Mouse (Mus musculus) intestine, postnatal 0 days (tissue): Measurements from ENCODE around the gene Itga2b. TPM values are rescaled to one million over a fixed set of nuclear protein-coding genes. Genes with fewer than 3 reads are reported as not detected.

Experiments used
- ATAC-seq: fragments of 200-750 bp; cut with Nextera tagmentation; 2 replicates; pipeline ENCODE4 v1.8.0; 2017; ENCODE audit warnings: mild to moderate bottlenecking, moderate TSS enrichment, moderate library complexity
- H3K27ac ChIP-seq: fragments of 300-500 bp; sonication (generic); 2 replicates; pipeline ENCODE4 v1.5.1; 2014; ENCODE audit warnings: mild to moderate bottlenecking, low read depth, low read length, moderate library complexity
- H3K27me3 ChIP-seq: fragments of 300-500 bp; sonication (generic); replicated peaks from 2 replicates; pipeline ENCODE4 v1.6.1; 2014; ENCODE audit warnings: low read length, mixed read lengths; ENCODE audit not compliant: control insufficient read depth, insufficient read depth
- H3K36me3 ChIP-seq: fragments of 300-500 bp; sonication (generic); 2 replicates; pipeline ENCODE4 v1.6.1; 2014; ENCODE audit warnings: mild to moderate bottlenecking, moderate library complexity; ENCODE audit not compliant: control insufficient read depth, insufficient read depth
- H3K4me1 ChIP-seq: fragments of 300-500 bp; sonication (generic); replicated peaks from 2 replicates; pipeline ENCODE4 v1.6.1; 2014; ENCODE audit warnings: antibody characterized with exemption, low read length, mixed read lengths; ENCODE audit not compliant: control insufficient read depth, insufficient read depth
- H3K4me2 ChIP-seq: fragments of 300-500 bp; sonication (generic); replicated peaks from 2 replicates; pipeline ENCODE4 v1.6.1; 2014; ENCODE audit warnings: low read depth, mild to moderate bottlenecking, moderate library complexity
- H3K4me3 ChIP-seq: fragments of 300-500 bp; sonication (generic); 2 replicates; pipeline ENCODE4 v1.5.1; 2014; ENCODE audit warnings: low read depth, low read length
- H3K9ac ChIP-seq: fragments of 300-500 bp; sonication (generic); 2 replicates; pipeline ENCODE4 v1.6.1; 2014; ENCODE audit warnings: mild to moderate bottlenecking, low read depth, low read length
- H3K9me3 ChIP-seq: fragments of 300-500 bp; sonication (generic); 2 replicates; pipeline ENCODE4 v1.6.1; 2016; ENCODE audit warnings: mixed run types; ENCODE audit not compliant: control insufficient read depth
- CTCF ChIP-seq: sonication (generic); IDR thresholded peaks from 2 replicates; pipeline ENCODE4 v1.5.1; 2016; ENCODE audit warnings: low read depth, mild to moderate bottlenecking, control low read depth, antibody characterized with exemption, moderate library complexity
- WGBS: fragments of 180-500 bp; shearing (Covaris S2); extraction: QIAGEN DNeasy Blood & Tissue Kit; methylation state at CpG from one replicate; pipeline ENCODE4 v1.1.7; 2014; 5-methylcytosine and 5-hydroxymethylcytosine counted together
- polyA plus RNA-seq: library from polyadenylated mRNA; unstranded; fragments of >200 nt; fragmentation: Nextera tagmentation; extraction: Ambion mirVana; gene quantifications from 2 replicates; pipeline ENCODE4 v1.2.1, GENCODE M21; 2015

The Itga2b gene
- polyA plus RNA-seq, 1 experiment from 2014 or later = 2.5 TPM

DNA sequence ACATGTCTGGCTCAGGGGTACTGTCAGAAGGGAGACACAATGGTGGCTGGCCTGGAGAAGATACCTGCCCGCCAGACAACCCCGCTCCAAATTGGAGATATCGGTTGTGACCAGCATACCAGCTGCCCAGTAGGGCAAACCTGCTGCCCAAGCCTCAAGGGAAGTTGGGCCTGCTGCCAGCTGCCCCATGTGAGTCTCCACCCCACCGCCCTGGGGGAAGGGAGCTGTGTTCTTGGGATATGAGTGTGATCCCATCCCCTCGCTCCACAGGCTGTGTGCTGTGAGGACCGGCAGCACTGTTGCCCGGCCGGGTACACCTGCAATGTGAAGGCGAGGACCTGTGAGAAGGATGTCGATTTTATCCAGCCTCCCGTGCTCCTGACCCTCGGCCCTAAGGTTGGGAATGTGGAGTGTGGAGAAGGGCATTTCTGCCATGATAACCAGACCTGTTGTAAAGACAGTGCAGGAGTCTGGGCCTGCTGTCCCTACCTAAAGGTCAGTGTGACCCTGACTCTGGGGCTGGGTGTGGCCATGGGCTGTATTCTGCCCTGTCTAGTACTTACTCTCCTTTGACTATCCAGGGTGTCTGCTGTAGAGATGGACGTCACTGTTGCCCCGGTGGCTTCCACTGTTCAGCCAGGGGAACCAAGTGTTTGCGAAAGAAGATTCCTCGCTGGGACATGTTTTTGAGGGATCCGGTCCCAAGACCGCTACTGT is 34.0 kb downstream of the Itga2b start:
- no peak for TF ChIP-seq CTCF
- Histone ChIP-seq H3K27me3 (0 out of 2 replicates have a peak, but pooled peaks cover 11% of the 10 kb centered on the region), H3K4me3 (no peak overlapping the region), H3K36me3 (peaks cover 50% of the 10 kb centered on the region), H3K9me3 (no peaks in the 10 kb centered on the region), H3K4me1 (peaks cover 6% of the 10 kb centered on the region; the same call in 1 of the 2 replicates), H3K27ac (no peak overlapping the region), H3K4me2 (no peak overlapping the region), H3K9ac (no peak overlapping the region)
- 91% methylated on average over 18 of the region's 18 CpGs for WGBS
- ATAC-seq = no peak

DNA sequence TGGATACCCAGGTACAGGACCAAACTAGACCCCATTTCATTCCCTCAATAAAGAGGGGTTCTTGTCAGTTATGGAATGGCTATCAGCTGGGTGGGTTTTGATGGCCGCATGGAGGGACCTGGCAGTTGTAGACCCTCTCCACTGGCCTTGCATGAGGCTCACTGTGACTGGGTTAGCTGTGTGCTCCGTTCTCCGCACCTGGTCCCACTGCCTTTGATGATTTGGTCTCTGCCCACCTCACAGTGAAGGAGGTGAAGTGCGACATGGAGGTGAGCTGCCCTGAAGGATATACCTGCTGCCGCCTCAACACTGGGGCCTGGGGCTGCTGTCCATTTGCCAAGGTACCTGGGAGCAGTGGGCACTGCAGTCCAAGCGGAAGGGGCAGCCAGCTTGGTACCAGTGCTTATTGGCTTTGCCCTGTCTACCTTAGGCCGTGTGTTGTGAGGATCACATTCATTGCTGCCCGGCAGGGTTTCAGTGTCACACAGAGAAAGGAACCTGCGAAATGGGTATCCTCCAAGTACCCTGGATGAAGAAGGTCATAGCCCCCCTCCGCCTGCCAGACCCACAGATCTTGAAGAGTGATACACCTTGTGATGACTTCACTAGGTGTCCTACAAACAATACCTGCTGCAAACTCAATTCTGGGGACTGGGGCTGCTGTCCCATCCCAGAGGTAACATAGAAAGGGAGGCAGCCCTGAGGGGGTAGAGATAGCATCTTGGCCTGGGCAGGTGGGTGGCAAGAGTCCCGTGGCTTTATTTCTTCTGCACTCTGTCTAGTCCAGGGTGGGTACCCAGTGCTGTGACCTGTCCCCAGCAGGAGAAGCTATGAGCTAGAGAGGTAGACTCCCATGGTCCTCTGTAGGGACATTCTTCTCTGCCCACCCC is 34.9 kb downstream of the Itga2b start:
- Histone ChIP-seq H3K9me3 (no peaks in the 10 kb centered on the region), H3K27me3 (0 out of 2 replicates have a peak, but pooled peaks cover 11% of the 10 kb centered on the region), H3K9ac (no peak overlapping the region), H3K36me3 (peaks cover 50% of the 10 kb centered on the region), H3K4me2 (no peak overlapping the region), H3K4me3 (no peak overlapping the region), H3K27ac (no peak overlapping the region), H3K4me1 (peaks cover 6% of the 10 kb centered on the region; the same call in 1 of the 2 replicates)
- 91% methylated on average over 11 of the region's 11 CpGs for WGBS
- no peak for TF ChIP-seq CTCF
- ATAC-seq = no peak

DNA sequence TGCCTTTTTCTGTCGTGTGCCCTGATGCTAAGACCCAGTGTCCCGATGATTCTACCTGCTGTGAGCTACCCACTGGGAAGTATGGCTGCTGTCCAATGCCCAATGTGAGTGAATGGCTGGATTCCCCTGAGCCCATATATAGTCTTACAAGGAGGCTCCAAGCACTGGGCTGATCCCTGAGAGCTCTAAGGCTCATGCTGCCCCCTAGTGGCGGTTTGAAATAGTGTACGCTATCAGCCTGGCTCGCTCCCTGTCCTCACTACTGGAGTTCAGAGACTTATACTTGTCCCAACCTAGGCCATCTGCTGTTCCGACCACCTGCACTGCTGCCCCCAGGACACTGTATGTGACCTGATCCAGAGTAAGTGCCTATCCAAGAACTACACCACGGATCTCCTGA is 35.5 kb downstream of the Itga2b start:
- no peak overlapping the region for H3K27ac ChIP-seq
- ATAC-seq = no peak
- H3K4me3 ChIP-seq = no peak overlapping the region
- peak; percentile 95 for TF ChIP-seq CTCF
- peaks cover 46% of the 10 kb centered on the region for H3K36me3 ChIP-seq
- 16% methylated on average over 7 of the region's 7 CpGs for WGBS
- H3K4me2 ChIP-seq = no peak overlapping the region
- H3K9ac ChIP-seq = no peak overlapping the region
- H3K4me1 ChIP-seq = peaks cover 6% of the 10 kb centered on the region; the same call in 1 of the 2 replicates
- 0 out of 2 replicates have a peak, but pooled peaks cover 11% of the 10 kb centered on the region for H3K27me3 ChIP-seq
- H3K9me3 ChIP-seq = no peaks in the 10 kb centered on the region

DNA sequence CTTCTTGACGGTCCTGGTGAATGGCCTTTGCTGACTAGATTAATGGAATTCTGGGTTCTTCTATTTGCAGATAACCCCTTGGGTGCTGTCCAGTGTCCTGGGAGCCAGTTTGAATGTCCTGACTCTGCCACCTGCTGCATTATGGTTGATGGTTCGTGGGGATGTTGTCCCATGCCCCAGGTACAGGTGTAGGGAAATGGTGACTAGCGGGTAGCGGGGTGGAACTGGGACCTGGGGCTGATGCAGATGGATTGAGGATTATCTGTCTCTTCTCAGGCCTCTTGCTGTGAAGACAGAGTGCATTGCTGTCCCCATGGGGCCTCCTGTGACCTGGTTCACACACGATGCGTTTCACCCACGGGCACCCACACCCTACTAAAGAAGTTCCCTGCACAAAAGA is 36.1 kb downstream of the Itga2b start:
- 90% methylated on average over 7 of the region's 7 CpGs for WGBS
- Histone ChIP-seq H3K4me1 (peaks cover 6% of the 10 kb centered on the region; the same call in 1 of the 2 replicates), H3K27ac (no peak overlapping the region), H3K4me3 (no peak overlapping the region), H3K4me2 (no peak overlapping the region), H3K9ac (no peak overlapping the region), H3K9me3 (no peaks in the 10 kb centered on the region), H3K36me3 (peaks cover 41% of the 10 kb centered on the region), H3K27me3 (0 out of 2 replicates have a peak, but pooled peaks cover 6% of the 10 kb centered on the region)
- ATAC-seq = no peak
- TF ChIP-seq CTCF = no peak

DNA sequence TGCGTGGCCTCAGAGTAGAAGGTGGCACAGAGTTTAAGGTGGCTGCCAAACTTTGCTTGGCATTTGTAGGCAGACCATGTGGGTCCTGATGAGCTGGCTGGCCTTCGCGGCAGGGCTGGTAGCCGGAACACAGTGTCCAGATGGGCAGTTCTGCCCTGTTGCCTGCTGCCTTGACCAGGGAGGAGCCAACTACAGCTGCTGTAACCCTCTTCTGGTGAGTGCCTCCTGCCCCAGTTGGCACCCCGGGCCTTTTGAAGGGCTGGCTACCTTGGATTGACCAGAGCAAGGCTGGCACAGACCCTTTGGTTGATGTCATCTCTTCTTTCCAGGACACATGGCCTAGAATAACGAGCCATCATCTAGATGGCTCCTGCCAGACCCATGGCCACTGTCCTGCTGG is 37.0 kb downstream of the Itga2b start:
- Histone ChIP-seq H3K9ac (no peak overlapping the region), H3K4me3 (no peak overlapping the region), H3K4me1 (peaks cover under 1% of the 10 kb centered on the region; the same call in 1 of the 2 replicates), H3K27me3 (no peaks in the 10 kb centered on the region), H3K36me3 (peaks cover 39% of the 10 kb centered on the region), H3K9me3 (no peaks in the 10 kb centered on the region), H3K27ac (no peak overlapping the region), H3K4me2 (peak overlapping the region; percentile 87)
- 92% methylated on average over 6 of the region's 6 CpGs for WGBS
- ATAC-seq = no peak
- no peak for TF ChIP-seq CTCF
